Mouse (Mus musculus) midbrain, embryonic 14.5 days (tissue): ENCODE data around the gene Klf9. TPM values are rescaled to one million over a fixed set of nuclear protein-coding genes. Genes with fewer than 3 reads are reported as not detected.

Experiments used
- ATAC-seq: fragments of 200-750 bp; cut with Nextera tagmentation; 2 replicates; pipeline ENCODE4 v1.8.0; 2017; ENCODE audit warnings: moderate number of reproducible peaks, moderate library complexity; ENCODE audit not compliant: low FRiP score, low TSS enrichment
- DNase-seq: peaks from one replicate; pipeline ENCODE4 v3.0.0-alpha.2; 2015
- H3K27ac ChIP-seq: fragments of 300-500 bp; sonication (generic); replicated peaks from 2 replicates; pipeline ENCODE4 v1.5.1; 2014; ENCODE audit warnings: mild to moderate bottlenecking, low read depth, low read length, moderate library complexity
- H3K27me3 ChIP-seq: fragments of 300-500 bp; sonication (generic); 2 replicates; pipeline ENCODE4 v1.6.1; 2014; ENCODE audit warnings: low read length, control low read depth, mixed read lengths; ENCODE audit not compliant: control insufficient read depth, insufficient read depth
- H3K36me3 ChIP-seq: fragments of 300-500 bp; sonication (generic); 2 replicates; pipeline ENCODE4 v1.6.1; 2014; ENCODE audit warnings: low read length, control low read depth; ENCODE audit not compliant: control insufficient read depth, insufficient read depth
- H3K4me1 ChIP-seq: fragments of 300-500 bp; sonication (generic); 2 replicates; pipeline ENCODE4 v1.6.1; 2014; ENCODE audit warnings: mild to moderate bottlenecking, antibody characterized with exemption, low read length, control low read depth; ENCODE audit not compliant: control insufficient read depth, insufficient read depth
- H3K4me2 ChIP-seq: fragments of 300-500 bp; sonication (generic); 2 replicates; pipeline ENCODE4 v1.6.1; 2014; ENCODE audit warnings: mild to moderate bottlenecking, low read length, moderate library complexity
- H3K4me3 ChIP-seq: fragments of 300-500 bp; sonication (generic); replicated peaks from 2 replicates; pipeline ENCODE4 v1.5.1; 2014; ENCODE audit warnings: low read depth, low read length
- H3K9ac ChIP-seq: fragments of 300-500 bp; sonication (generic); replicated peaks from 2 replicates; pipeline ENCODE4 v1.6.1; 2014; ENCODE audit warnings: mild to moderate bottlenecking, low read length, moderate library complexity
- H3K9me3 ChIP-seq: fragments of 300-500 bp; sonication (generic); 2 replicates; pipeline ENCODE4 v1.6.1; 2016; ENCODE audit warnings: low read length, control low read depth, mixed read lengths; ENCODE audit not compliant: control insufficient read depth
- WGBS: fragments of 180-500 bp; shearing (Covaris S2); extraction: QIAGEN DNeasy Blood & Tissue Kit; methylation state at CpG from one replicate; pipeline ENCODE4 v1.1.7; 2014; 5-methylcytosine and 5-hydroxymethylcytosine counted together
- polyA plus RNA-seq: library from polyadenylated mRNA; unstranded; fragments of >200 nt; fragmentation: Nextera tagmentation; extraction: Ambion mirVana; gene quantifications from 2 replicates; pipeline ENCODE4 v1.2.1, GENCODE M21; 2014

The Klf9 gene
- 0.93 and 1.2 TPM in 2 replicates for polyA plus RNA-seq

DNA sequence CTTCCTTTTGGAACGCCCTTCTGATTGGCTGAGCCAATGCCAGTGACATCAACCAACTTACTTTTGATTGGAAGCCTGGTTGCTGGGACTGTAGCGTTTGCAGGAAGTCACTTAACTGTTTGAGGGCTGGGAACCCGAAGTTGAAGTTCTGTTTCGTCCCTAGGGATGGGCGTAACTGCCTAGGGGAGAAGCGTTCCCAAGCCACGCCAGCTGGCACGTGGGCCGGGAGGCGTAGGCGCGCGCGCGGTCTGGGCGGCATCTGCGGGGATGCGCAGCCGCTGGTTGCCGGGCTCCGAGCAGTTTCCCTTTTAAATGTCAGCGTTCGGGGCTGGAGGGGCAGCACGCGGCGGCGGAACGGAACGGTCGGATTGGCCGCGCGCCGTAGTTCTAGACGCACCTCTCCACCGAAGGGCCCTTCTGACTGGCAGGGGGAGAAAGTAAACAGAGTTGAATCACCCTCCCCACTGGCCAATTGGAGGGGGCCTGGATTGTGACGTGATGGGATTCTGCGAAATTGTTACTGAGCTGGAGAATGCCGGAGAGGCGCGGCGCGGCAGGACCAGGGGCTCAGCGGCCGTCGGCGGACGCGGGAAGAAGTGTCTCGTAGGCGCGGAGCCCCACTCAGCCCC is at the start of gene Klf9:
Gene Klf9, plus strand, starts transcription at position 538 of the 629 bp plus-strand sequence.
- Histone ChIP-seq H3K9ac (peak within 1 kb of the TSS; percentile 43), H3K27me3 (peaks cover 43% of the 10 kb centered on the region), H3K36me3 (no peaks in the 10 kb centered on the region), H3K9me3 (no peaks in the 10 kb centered on the region), H3K27ac (peak within 1 kb of the TSS; percentile 55; the same call in 1 of the 2 replicates), H3K4me3 (peak within 1 kb of the TSS; percentile 62), H3K4me2 (peak within 1 kb of the TSS; percentile 98), H3K4me1 (peaks cover 18% of the 10 kb centered on the region)
- WGBS = under 1% methylated on average over 49 of the region's 52 CpGs
- DNase-seq (peak; percentile 91), ATAC-seq (peak; percentile 91)

DNA sequence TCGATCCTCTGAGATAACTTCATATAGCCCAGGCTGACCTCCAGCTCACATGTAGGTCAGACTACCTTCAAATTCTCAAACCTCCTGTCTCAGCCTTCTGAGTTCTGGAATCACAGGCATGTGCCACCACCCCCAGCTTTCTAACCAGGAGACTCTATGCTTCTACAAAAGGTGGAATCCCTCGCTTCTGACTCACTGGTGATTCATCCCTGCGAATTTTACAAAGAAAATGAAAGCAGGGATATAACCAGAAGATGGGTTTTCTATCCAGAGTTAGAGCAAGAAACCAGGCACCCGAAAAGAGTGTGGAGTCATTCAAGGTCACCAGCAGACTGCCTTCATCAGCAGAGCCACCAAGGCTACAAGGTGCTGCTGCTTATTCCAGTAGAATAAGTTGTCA is 49.4 kb upstream of the Klf9 start:
- no peak overlapping the region for H3K9ac ChIP-seq
- no peak overlapping the region for H3K4me3 ChIP-seq
- H3K27me3 ChIP-seq = no peaks in the 10 kb centered on the region
- H3K27ac ChIP-seq = no peak overlapping the region
- DNase-seq = no peak
- WGBS = 91% methylated on average over 4 of the region's 4 CpGs
- no peak for ATAC-seq
- H3K4me2 ChIP-seq = no peak overlapping the region
- no peaks in the 10 kb centered on the region for H3K9me3 ChIP-seq
- no peaks in the 10 kb centered on the region for H3K36me3 ChIP-seq
- H3K4me1 ChIP-seq = no peaks in the 10 kb centered on the region

DNA sequence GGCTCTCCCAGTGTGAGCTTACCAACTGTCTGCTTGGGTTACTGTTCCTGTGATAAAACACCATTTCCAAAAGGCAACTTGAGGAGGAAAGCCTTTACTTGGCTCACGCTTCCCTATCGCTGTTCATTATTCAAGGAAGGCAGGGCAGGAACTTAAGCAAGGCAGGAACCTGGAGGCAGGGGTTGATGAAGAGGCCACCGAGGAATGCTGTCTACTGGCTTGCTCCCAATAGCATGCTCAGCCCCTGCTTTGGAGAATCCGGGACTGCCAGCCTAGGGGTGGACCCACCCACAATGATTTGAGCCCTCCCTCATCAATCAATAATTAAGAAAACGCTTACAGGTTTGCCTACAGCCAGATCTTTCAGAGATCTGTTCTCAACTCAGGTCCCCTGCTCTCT is 47.5 kb upstream of the Klf9 start:
- Histone ChIP-seq H3K27ac (no peak overlapping the region), H3K36me3 (no peaks in the 10 kb centered on the region), H3K4me2 (no peak overlapping the region), H3K4me1 (no peaks in the 10 kb centered on the region), H3K9ac (no peak overlapping the region), H3K9me3 (no peaks in the 10 kb centered on the region), H3K27me3 (no peaks in the 10 kb centered on the region), H3K4me3 (no peak overlapping the region)
- no peak for DNase-seq
- WGBS = 88% methylated on average over 5 of the region's 5 CpGs
- ATAC-seq = no peak

DNA sequence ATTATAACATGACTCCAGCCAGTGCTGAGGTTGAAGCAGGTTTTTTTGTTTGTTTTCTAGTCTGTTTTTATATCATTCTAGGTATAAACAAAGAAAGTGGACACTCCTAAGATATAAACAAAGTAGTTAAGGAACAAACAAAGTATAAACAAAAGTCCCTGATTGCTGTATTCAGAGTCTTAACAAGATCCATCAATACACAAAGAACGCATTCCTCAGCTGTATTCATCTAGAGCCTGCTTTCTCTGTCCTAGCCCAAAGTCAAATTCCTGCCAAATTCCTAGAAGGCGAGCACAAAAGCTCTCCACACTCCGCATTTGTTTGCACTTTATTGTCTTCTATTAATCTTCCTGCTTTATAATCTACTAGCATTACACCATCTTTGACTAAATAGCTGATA is 46.1 kb upstream of the Klf9 start:
- H3K9me3 ChIP-seq = no peaks in the 10 kb centered on the region
- WGBS = 59% methylated on average over 3 of the region's 3 CpGs
- H3K4me3 ChIP-seq = no peak overlapping the region
- no peaks in the 10 kb centered on the region for H3K36me3 ChIP-seq
- ATAC-seq (no peak), DNase-seq (no peak)
- no peaks in the 10 kb centered on the region for H3K4me1 ChIP-seq
- no peak overlapping the region for H3K27ac ChIP-seq
- H3K4me2 ChIP-seq = no peak overlapping the region
- H3K9ac ChIP-seq = no peak overlapping the region
- H3K27me3 ChIP-seq = no peaks in the 10 kb centered on the region

DNA sequence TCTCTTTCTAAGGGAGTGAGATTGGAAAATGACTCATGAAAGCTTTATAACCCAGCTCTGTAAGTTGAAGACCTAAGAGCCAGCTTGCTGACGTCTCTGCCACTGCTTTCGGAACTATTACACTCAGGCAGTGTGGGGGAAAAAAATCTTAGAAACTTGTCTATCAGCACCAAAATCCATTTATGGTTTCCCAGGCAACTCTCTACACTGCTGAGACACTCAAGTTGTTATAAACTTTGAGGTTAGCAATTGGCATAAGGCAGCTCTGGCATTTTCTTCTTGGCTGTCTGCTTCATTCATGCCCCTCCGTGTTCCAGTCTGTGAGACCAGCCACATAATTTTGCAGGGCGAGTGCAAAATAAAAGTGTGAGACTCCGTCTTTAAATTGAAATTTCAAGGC is 34.2 kb upstream of the Klf9 start:
- WGBS = 70% methylated on average over 5 of the region's 5 CpGs

DNA sequence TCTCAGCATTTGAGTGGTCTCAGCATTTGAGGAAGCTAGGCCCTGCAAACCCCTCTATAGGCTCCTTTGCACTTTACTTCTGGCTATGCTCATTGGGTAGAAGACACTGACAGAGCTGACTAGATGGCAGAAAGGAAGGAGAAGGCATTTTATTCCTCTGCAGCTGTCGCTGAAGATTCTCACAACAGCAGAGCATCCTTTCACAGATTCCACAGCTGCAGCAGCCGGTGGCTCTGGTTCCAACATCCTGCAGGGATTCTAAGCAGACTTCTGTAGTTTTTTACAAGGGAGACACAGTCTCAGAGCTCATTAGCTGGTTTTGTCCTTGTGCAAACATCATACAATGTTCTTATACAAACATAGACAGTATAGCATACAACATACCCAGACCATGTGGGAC is 33.7 kb upstream of the Klf9 start:
- 75% methylated on average over 2 of the region's 2 CpGs for WGBS

More for the DNA sequence above, 34.2 kb upstream of the Klf9 start:
- Histone ChIP-seq H3K4me2 (no peak overlapping the region), H3K27me3 (no peaks in the 10 kb centered on the region), H3K9ac (no peak overlapping the region), H3K9me3 (no peaks in the 10 kb centered on the region), H3K36me3 (no peaks in the 10 kb centered on the region), H3K4me3 (no peak overlapping the region), H3K27ac (no peak overlapping the region), H3K4me1 (no peaks in the 10 kb centered on the region)
- ATAC-seq (no peak), DNase-seq (no peak)

DNA sequence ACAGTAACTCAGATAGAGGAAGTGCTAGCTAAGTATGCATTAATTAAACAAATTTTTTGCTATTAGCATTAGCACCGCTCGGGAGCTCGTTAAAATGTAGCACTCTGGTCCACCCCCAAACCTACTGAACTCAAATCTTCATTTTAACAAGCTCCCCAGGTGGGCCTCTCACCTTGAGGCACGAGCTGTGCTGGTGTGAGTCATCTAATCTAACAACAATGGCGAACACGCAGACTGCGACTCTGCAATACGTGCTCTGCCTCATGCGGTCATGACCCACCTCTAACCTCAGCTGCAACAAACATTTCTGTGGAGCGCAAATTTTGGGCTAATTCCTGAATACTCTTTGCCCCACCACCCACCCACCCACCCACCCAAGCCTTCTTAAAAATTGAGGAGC is 19.2 kb upstream of the Klf9 start:
- ATAC-seq = no peak
- no peaks in the 10 kb centered on the region for H3K4me1 ChIP-seq
- no peak overlapping the region for H3K4me3 ChIP-seq
- H3K36me3 ChIP-seq = no peaks in the 10 kb centered on the region
- no peaks in the 10 kb centered on the region for H3K27me3 ChIP-seq
- no peak overlapping the region for H3K27ac ChIP-seq
- 39% methylated on average over 10 of the region's 10 CpGs for WGBS
- no peak overlapping the region for H3K4me2 ChIP-seq
- no peak overlapping the region for H3K9ac ChIP-seq
- DNase-seq = no peak
- no peaks in the 10 kb centered on the region for H3K9me3 ChIP-seq

More for the DNA sequence above, 33.7 kb upstream of the Klf9 start:
- H3K4me1 ChIP-seq = no peaks in the 10 kb centered on the region
- no peak overlapping the region for H3K9ac ChIP-seq
- ATAC-seq = no peak
- no peak overlapping the region for H3K4me2 ChIP-seq
- no peak overlapping the region for H3K4me3 ChIP-seq
- H3K27ac ChIP-seq = no peak overlapping the region
- peak; percentile 7 for DNase-seq
- no peaks in the 10 kb centered on the region for H3K9me3 ChIP-seq
- H3K27me3 ChIP-seq = no peaks in the 10 kb centered on the region
- no peaks in the 10 kb centered on the region for H3K36me3 ChIP-seq

DNA sequence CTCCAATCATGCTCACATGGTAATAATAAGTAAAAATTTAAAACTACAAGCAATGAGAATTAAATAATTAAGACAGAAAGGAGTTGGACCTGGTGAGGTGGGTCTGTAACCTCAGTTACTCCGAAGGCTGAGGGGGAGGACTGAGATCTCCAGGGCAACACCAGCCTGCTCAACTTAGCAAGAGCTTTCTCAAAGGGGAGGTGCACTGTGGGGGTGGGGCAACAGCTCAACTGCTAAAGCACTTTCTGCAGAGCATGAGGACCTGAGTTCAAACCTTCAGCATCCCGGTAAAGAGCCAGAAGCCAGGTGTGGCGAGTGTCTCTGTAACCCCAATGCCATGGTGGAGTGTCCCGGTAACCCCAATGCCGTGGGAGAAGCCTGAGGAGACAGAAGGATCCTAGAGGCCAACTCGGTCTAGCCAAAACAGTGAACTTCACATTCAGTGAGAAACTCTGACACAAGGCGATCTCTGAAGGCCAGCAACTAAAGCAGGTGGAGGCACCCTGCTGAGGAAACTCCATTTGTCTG is 16.9 kb upstream of the Klf9 start:
- 83% methylated on average over 7 of the region's 7 CpGs for WGBS

More for the DNA sequence above, 16.9 kb upstream of the Klf9 start:
- DNase-seq (no peak), ATAC-seq (no peak)
- no peaks in the 10 kb centered on the region for H3K4me1 ChIP-seq
- no peak overlapping the region for H3K4me2 ChIP-seq
- no peak overlapping the region for H3K4me3 ChIP-seq
- H3K27ac ChIP-seq = no peak overlapping the region
- no peaks in the 10 kb centered on the region for H3K36me3 ChIP-seq
- H3K9ac ChIP-seq = no peak overlapping the region
- no peaks in the 10 kb centered on the region for H3K27me3 ChIP-seq
- no peaks in the 10 kb centered on the region for H3K9me3 ChIP-seq
